Comparison of ENCODE assay signal across 9 mouse cellular contexts in genomic region chr10:128362568-128362967, GRCm38 (mm10). TPM values are rescaled to one million over a fixed set of nuclear protein-coding genes. Genes with fewer than 3 reads are reported as not detected.
DNase-seq lines count a peak whose midpoint lies in the region; ATAC-seq and TF ChIP-seq lines count a peak whose summit lies in the region.
"Had no signal": no experiment of that assay in that cellular context is flagged by ENCODE, and none has a peak within 500 bp of the region (broad histone marks: within the 10 kb centered on the region; RNA-seq: fewer than 3 reads in every experiment).

No protein-coding gene starts in this region.

- H3K9me3 ChIP-seq in hindbrain, embryonic 14.5 days (ENCODE audit: control insufficient read depth, low read length): no peaks in the 10 kb centered on the region

- no peak overlapping the region for H3ac ChIP-seq in C2C12 (ENCODE audit: control insufficient read depth, insufficient read length, low read depth)

- DNase-seq in kidney, adult 18-20 months: peak; percentile 30
- DNase-seq in kidney, adult 11 months: no peak
- peak; percentile 79 for DNase-seq in NIH3T3 (ENCODE audit: low read depth)
- DNase-seq in hindbrain, embryonic 14.5 days (ENCODE audit: low spot score): peak; percentile 74
- DNase-seq in retina, postnatal 7 days (ENCODE audit: low read depth, low spot score): peak; percentile 31
- DNase-seq in layer of hippocampus, adult 11-12 months (ENCODE audit: low spot score): no peak

- H3K79me3 ChIP-seq in C2C12 (ENCODE audit: low read depth): no peaks in the 10 kb centered on the region

- no peaks in the 10 kb centered on the region for H3K79me2 ChIP-seq in C2C12 (ENCODE audit: control insufficient read depth, insufficient read depth)

- peaks cover 75% of the 10 kb centered on the region for H3K36me3 ChIP-seq in C2C12 (ENCODE audit: control insufficient read depth, insufficient read depth)
- peaks cover 81% of the 10 kb centered on the region for H3K36me3 ChIP-seq in hindbrain, embryonic 14.5 days (replicated peaks; ENCODE audit: control insufficient read depth, insufficient read depth)

- ATAC-seq in hindbrain, embryonic 14.5 days (ENCODE audit: low FRiP score): no peak
- ATAC-seq in erythroid progenitor cell, adult 5-6 weeks (replicated peaks; ENCODE audit: low FRiP score, poor library complexity, severe bottlenecking): no peak

- peak; percentile 16 for TF ChIP-seq CTCF in C2C12 (IDR thresholded peaks at IDR 0.05; ENCODE audit: control insufficient read depth, insufficient read depth, insufficient read length)

- WGBS in hindbrain, embryonic 14.5 days: 52% methylated on average over 3 of the region's 3 CpGs

- peaks cover 4% of the 10 kb centered on the region for H3K4me1 ChIP-seq in hindbrain, embryonic 14.5 days (replicated peaks; ENCODE audit: control insufficient read depth, insufficient read depth, low read length)

- no peak overlapping the region for H3K9ac ChIP-seq in hindbrain, embryonic 14.5 days

- H3K4me3 ChIP-seq in C2C12 (ENCODE audit: insufficient read depth, poor library complexity, severe bottlenecking): no peak overlapping the region
- no peak overlapping the region for H3K4me3 ChIP-seq in hindbrain, embryonic 14.5 days (replicated peaks; ENCODE audit: low read length)

- no peak overlapping the region for H3K27ac ChIP-seq in hindbrain, embryonic 14.5 days

- no peak overlapping the region for H3K4me2 ChIP-seq in hindbrain, embryonic 14.5 days (replicated peaks)

- H3K27me3 ChIP-seq in C2C12 (ENCODE audit: control insufficient read depth, insufficient read depth, insufficient read length): no peaks in the 10 kb centered on the region
- no peaks in the 10 kb centered on the region for H3K27me3 ChIP-seq in hindbrain, embryonic 14.5 days (ENCODE audit: control insufficient read depth, insufficient read depth, low read length)

TF ChIP-seq in C2C12, 6 proteins besides CTCF, POLR2A, EP300 and RAD21:
- no peak for TF ChIP-seq MAX (IDR thresholded peaks at IDR 0.05)
- TF ChIP-seq CEBPB (IDR thresholded peaks at IDR 0.05; ENCODE audit: low read depth): no peak
- no peak for TF ChIP-seq MYOD1 (IDR thresholded peaks at IDR 0.05; ENCODE audit: control insufficient read depth, insufficient read length, low read depth)
TF ChIP-seq in C2C12: peak in this region for 0.

RNA-seq across cellular contexts. Expression of gene Coq10a, which starts 6.2 kb away (rescaled TPM):
- polyA plus RNA-seq in C2C12 (2012; fragmentation: generic; extraction: Trizol): 13.7 TPM
- polyA plus RNA-seq in hindbrain, embryonic 14.5 days (2014; fragmentation: Nextera tagmentation; extraction: Ambion mirVana): 50.8 and 54.2 TPM in 2 replicates
- 1.1 and 14.3 TPM in 2 replicates for total RNA-seq in erythroid progenitor cell, adult 5-6 weeks (2015; ENCODE audit: low replicate concordance)
- 2.3 and 3.3 TPM in 2 replicates for total RNA-seq in erythroid progenitor cell, adult 5-6 weeks (2017; ENCODE audit: low replicate concordance)

RNA-seq across cellular contexts. Expression of gene Ankrd52, which starts 14.3 kb away (rescaled TPM):
- 35.9 TPM for polyA plus RNA-seq in C2C12 (2012; fragmentation: generic; extraction: Trizol)
- 13.0 and 15.4 TPM in 2 replicates for polyA plus RNA-seq in hindbrain, embryonic 14.5 days (2014; fragmentation: Nextera tagmentation; extraction: Ambion mirVana)
- total RNA-seq in erythroid progenitor cell, adult 5-6 weeks (2015; ENCODE audit: low replicate concordance): 11.9 and 20.5 TPM in 2 replicates
- 4.4 and 10.2 TPM in 2 replicates for total RNA-seq in erythroid progenitor cell, adult 5-6 weeks (2017; ENCODE audit: low replicate concordance)

RNA-seq across cellular contexts. Expression of gene Cs, which starts 25.0 kb away (rescaled TPM):
- polyA plus RNA-seq in C2C12 (2012; fragmentation: generic; extraction: Trizol): 212 TPM
- 271 and 304 TPM in 2 replicates for polyA plus RNA-seq in hindbrain, embryonic 14.5 days (2014; fragmentation: Nextera tagmentation; extraction: Ambion mirVana)
- total RNA-seq in erythroid progenitor cell, adult 5-6 weeks (2015; ENCODE audit: low replicate concordance): 92.3 and 106 TPM in 2 replicates
- 58.9 and 60.6 TPM in 2 replicates for total RNA-seq in erythroid progenitor cell, adult 5-6 weeks (2017; ENCODE audit: low replicate concordance)

RNA-seq across cellular contexts. Expression of gene Slc39a5, which starts 38.5 kb away (rescaled TPM):
- polyA plus RNA-seq in C2C12 (2012; fragmentation: generic; extraction: Trizol): not detected
- 0.22 TPM in 1 of 2 replicates, not detected in the other for polyA plus RNA-seq in hindbrain, embryonic 14.5 days (2014; fragmentation: Nextera tagmentation; extraction: Ambion mirVana)
- not detected in 2 replicates for total RNA-seq in erythroid progenitor cell, adult 5-6 weeks (2015; ENCODE audit: low replicate concordance)
- total RNA-seq in erythroid progenitor cell, adult 5-6 weeks (2017; ENCODE audit: low replicate concordance): not detected in 2 replicates
- total RNA-seq: left cerebral cortex, postnatal 36 days had no signal

RNA-seq across cellular contexts. Expression of gene Cnpy2, which starts 40.3 kb away (rescaled TPM):
- polyA plus RNA-seq in C2C12 (2012; fragmentation: generic; extraction: Trizol): 102 TPM
- polyA plus RNA-seq in hindbrain, embryonic 14.5 days (2014; fragmentation: Nextera tagmentation; extraction: Ambion mirVana): 187 and 215 TPM in 2 replicates
- total RNA-seq in erythroid progenitor cell, adult 5-6 weeks (2015; ENCODE audit: low replicate concordance): 40.7 and 44.4 TPM in 2 replicates
- 29.4 and 38.9 TPM in 2 replicates for total RNA-seq in erythroid progenitor cell, adult 5-6 weeks (2017; ENCODE audit: low replicate concordance)

Comparison
In these comparisons a context has a peak if more than half of its experiments do, and no peak if none do; other contexts are left out.
1. DNase-seq: peak in kidney, adult 18-20 months (single experiment), NIH3T3 (single experiment), hindbrain, embryonic 14.5 days (single experiment) and retina, postnatal 7 days (single experiment); none in kidney, adult 11 months (single experiment) and layer of hippocampus, adult 11-12 months (single experiment).